Mouse (Mus musculus) spleen, adult 12 weeks (tissue): ENCODE results near the gene Chchd1.

ENCODE experiments used
- DNase-seq: peaks from one replicate; pipeline ENCODE4 v3.0.0; 2022; ENCODE audit warnings: low spot score

Gene Chchd1

GRCm38 (mm10) chr14:20725660-20726339 is 23.0 kb downstream of the Chchd1 start:
- no peak for DNase-seq

DNA sequence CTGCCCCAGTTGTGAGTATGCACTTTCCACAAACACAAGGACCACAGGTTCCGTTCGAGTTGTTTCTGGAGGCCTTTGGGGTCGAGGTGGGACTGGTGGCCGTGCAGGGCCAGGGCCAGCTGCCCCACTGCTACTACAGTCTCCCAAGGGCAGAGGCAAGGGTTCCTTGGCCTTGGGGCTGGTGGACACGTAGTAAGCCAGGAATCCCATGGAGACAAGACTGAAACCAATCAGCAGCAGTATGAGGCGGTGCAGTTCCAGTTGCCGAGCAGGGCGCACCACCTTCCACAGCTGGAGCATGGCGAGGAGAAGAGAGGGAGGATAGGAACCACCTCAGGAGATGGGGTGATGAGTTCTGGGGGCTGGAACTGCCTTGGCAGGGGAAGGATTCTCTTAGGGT is 27.1 kb downstream of the Chchd1 start:
- DNase-seq: no peak

- DNase-seq: no peak
These were observed 28.2 kb downstream of the Chchd1 start for GRCm38 (mm10) chr14:20730853-20731602.

- peak; percentile 27 for DNase-seq
These were observed 30.5 kb downstream of the Chchd1 start for GRCm38 (mm10) chr14:20733041-20733951.

- DNase-seq: peak; percentile 94
These were observed 31.4 kb downstream of the Chchd1 start, which contains the start of gene Ndst2 for GRCm38 (mm10) chr14:20733952-20734774. Gene Ndst2 (minus strand): TSS chr14:20734562.

DNA sequence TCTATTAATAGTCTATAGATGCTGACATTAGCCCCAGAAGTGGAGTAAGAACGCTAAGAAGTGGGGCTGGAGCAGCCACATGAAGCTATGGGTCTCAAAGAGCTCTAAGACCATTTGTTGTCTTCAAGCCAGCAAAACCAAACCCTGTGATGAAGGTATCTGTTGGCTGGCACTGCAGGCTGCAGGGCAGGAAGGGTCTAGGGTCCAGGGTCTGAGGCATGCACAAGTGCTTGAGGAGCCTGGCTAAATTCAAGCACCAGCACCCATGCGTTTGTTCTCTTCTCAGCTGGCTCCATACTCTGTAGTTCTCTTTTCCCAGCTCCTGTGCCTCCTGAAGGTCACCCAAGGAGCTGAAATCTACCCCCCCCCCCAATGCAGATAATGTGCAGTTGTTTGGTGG is 32.2 kb downstream of the Chchd1 start:
- DNase-seq: no peak

DNA sequence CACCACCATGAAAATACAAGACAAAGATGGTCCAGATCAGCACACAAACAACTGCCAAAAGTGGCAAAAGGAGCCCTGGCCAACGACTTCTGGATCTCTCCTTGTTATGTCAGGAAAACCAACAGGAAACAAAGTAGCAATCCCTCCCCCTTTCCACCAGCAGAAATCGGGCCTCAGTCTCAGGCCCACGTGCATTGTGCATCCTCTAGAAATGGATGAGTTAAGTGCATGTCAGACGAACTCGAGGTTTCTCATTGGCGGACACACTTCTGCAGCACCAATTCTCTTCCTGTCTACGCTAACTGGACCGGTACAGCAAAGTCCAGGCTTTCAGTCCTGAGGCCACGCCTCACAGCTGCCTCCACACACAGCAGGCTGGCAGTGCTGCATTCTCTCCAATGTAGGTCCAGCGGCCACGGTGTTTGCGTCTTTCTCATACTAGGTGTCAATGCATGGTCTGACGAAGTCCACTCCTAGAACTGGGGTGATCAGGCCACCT is 33.1 kb downstream of the Chchd1 start:
- DNase-seq: no peak

DNA sequence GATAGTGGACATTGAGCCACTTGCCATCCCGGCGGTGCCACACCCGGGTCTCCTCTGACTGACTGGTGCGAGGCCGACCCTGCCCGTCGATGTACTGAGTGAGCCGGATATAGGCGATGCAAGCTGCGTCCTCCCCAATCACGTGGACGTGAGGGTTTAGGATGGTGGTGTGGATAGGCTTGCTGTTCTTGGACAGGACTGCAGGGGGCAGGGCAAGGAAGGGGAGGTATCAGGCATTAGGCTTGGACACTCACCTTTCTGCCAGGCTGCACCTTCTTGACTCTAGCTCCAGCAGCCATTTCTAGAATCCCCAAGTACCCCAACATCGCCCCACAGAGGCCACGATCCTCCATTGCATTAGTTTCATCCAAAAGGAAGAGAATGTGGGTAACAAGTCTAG is 34.5 kb downstream of the Chchd1 start:
- DNase-seq: peak; percentile 35

- no peak for DNase-seq
These were observed 35.7 kb downstream of the Chchd1 start for GRCm38 (mm10) chr14:20738511-20738910.

DNA sequence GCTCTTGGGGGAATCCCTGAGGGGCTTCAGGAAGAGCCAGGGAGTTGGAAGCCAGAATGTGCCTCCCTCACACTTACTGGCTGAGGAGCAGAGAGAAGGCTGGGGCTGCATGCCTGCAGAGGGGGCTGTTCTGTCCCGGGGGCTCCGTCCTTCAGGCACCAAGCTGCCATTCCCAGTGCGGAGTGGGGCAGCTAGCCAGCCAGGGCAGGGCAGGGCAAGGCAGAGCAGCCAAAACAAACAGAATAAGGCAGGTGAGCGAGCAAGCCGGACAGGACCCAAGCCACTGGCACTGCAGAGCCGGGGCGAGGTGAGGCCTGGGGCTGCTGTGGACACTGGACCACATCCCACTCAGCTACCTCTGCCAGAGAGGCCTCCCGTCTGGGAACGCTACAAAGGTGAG is 38.5 kb downstream of the Chchd1 start:
- DNase-seq: no peak

- DNase-seq: no peak
These were observed 40.8 kb downstream of the Chchd1 start for GRCm38 (mm10) chr14:20743614-20744013.

- DNase-seq: no peak
These were observed 44.1 kb downstream of the Chchd1 start for GRCm38 (mm10) chr14:20746935-20747334.

DNA sequence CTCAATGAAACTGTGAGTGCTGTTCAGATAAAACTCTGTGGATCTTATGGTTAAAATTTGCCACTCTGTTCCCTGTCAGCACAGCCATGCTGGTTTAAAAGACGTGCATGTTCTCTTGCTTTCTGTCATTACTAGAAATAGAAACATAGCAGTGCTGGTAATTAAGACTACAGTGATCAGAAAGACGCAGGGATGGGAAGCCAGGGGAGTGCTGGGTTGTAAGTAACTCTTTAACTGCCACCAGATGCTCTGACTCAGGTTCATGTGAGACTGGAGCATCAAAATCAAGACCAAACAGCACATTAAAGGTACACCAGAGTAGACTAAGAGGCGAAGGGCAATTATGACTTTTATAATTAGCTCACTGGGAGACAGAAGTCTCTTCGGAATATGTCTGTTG is 45.6 kb downstream of the Chchd1 start:
- no peak for DNase-seq

DNA sequence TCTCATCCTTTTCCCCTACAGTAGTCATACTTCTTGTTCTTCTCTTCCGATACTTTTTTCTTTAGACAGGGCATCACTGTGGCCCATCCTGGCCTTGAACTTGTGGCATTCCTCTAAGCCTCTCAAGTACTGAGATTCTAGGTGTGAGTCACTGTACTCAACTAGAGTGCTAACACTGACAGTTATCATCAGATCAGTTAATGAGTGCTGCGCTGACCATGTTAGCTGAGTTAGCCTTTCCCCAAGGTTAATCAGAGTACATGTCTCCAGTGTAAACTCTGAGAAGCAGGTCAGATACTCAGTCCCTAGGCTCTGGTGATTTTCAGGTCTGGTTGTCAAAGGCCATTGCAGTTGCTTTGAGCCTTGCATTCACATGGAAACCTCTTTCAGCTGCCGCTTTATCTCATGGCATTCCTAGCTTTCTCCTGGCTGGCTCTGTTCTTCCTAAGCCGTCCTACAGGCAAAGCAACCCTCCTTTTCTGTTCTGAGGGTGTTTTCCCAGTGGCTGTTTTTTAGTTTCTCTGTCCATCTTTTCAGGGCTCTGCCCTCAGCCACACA is 46.8 kb downstream of the Chchd1 start:
- no peak for DNase-seq

DNA sequence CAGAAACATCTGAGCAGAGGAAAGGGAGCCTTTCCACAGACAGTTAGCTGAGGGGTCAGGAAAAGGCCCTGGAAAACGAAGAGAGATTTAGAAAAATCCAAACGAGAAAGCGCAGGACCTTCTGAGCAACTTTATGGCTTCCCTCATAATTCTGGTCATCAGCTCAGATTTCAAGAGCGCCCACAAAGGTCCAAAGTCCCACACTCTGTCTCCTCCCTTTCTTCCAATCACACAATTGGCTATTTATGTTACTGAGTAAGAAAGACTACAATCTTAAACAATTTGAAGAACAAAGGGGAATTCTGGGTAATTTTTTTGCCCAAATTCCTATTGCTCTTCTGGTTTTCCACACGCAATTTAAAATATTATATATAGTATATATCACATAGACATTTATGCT is 47.7 kb downstream of the Chchd1 start:
- no peak for DNase-seq

DNA sequence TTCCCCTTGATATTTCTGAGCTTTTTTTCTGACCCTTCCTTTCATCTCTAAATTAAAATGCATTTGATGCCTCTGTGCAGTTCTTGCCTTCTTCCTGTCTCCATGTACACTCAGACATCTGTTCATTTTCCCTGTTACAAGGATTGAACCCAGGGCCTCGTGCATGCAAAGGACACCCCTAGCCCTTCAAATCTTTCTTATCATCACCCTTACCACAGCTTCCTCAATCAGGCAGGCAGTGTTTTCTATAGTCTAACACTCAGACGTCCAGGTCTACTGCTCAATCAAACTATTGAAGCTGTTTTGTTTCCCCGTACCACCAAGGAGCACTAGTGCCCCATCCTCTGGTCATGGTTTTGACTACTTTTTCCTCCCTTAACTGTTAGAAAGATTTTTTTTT is 51.0 kb downstream of the Chchd1 start:
- DNase-seq: no peak
